9 mouse cellular contexts compared by ENCODE assay signal in genomic region chr2:6128136-6128805, GRCm38 (mm10). TPM values are rescaled to one million over a fixed set of nuclear protein-coding genes. Genes with fewer than 3 reads are reported as not detected.
A peak's percentile ranks its signal among the peaks of the same experiment; 100 is the strongest.
DNase-seq lines count a peak whose midpoint lies in the region; ATAC-seq and TF ChIP-seq lines count a peak whose summit lies in the region.
"Had no signal": no experiment of that assay in that cellular context is flagged by ENCODE, and none has a peak within 500 bp of the region (broad histone marks: within the 10 kb centered on the region; RNA-seq: fewer than 3 reads in every experiment).

No protein-coding gene starts in this region.

- 0 out of 2 replicates have a peak, but pooled peaks cover 10% of the 10 kb centered on the region for H3K4me1 ChIP-seq in heart, postnatal 0 days (ENCODE audit: control insufficient read depth, insufficient read depth)
- peaks cover 2% of the 10 kb centered on the region for H3K4me1 ChIP-seq in liver, embryonic 16.5 days (ENCODE audit: control insufficient read depth, low read depth, low read length)
- peaks cover 4% of the 10 kb centered on the region; the same call in 1 of the 2 replicates for H3K4me1 ChIP-seq in forebrain, postnatal 0 days (ENCODE audit: insufficient read depth)

- ATAC-seq in heart, postnatal 0 days (ENCODE audit: insufficient read depth, low read depth) = no peak
- no peak for ATAC-seq in liver, embryonic 16.5 days (ENCODE audit: low read depth)
- no peak for ATAC-seq in forebrain, postnatal 0 days

- peak overlapping the region; percentile 90 for H3K4me3 ChIP-seq in heart, postnatal 0 days (ENCODE audit: low read depth, low read length)
- H3K4me3 ChIP-seq in liver, embryonic 16.5 days (ENCODE audit: low read depth, low read length) = peak overlapping the region; percentile 62; the same call in 1 of the 2 replicates
- no peak overlapping the region for H3K4me3 ChIP-seq in forebrain, postnatal 0 days (ENCODE audit: low read depth, low read length)

- no peaks in the 10 kb centered on the region for H3K27me3 ChIP-seq in heart, postnatal 0 days (ENCODE audit: control insufficient read depth, insufficient read depth, low read length)
- peaks cover 21% of the 10 kb centered on the region for H3K27me3 ChIP-seq in liver, embryonic 16.5 days (ENCODE audit: control insufficient read depth, insufficient read depth, low read depth, low read length)
- peaks cover 14% of the 10 kb centered on the region for H3K27me3 ChIP-seq in forebrain, postnatal 0 days (ENCODE audit: insufficient read depth, low read length)

- no peaks in the 10 kb centered on the region for H3K36me3 ChIP-seq in heart, postnatal 0 days (replicated peaks; ENCODE audit: control insufficient read depth, insufficient read depth, low read length)
- no peaks in the 10 kb centered on the region for H3K36me3 ChIP-seq in liver, embryonic 16.5 days (ENCODE audit: control insufficient read depth, insufficient read depth)
- H3K36me3 ChIP-seq in forebrain, postnatal 0 days (ENCODE audit: insufficient read depth) = no peaks in the 10 kb centered on the region

- 61% methylated on average over 11 of the region's 11 CpGs for whole genome bisulfite sequencing in heart, postnatal 0 days
- WGBS in liver, embryonic 16.5 days (ENCODE audit: insufficient replicate concordance) = 37% methylated on average over 11 of the region's 11 CpGs
- 86% methylated on average over 11 of the region's 11 CpGs for WGBS in forebrain, postnatal 0 days

- no peaks in the 10 kb centered on the region for H3K9me3 ChIP-seq in heart, postnatal 0 days (replicated peaks; ENCODE audit: control insufficient read depth, low read length)
- H3K9me3 ChIP-seq in liver, embryonic 16.5 days (replicated peaks; ENCODE audit: control insufficient read depth, low read length) = no peaks in the 10 kb centered on the region
- H3K9me3 ChIP-seq in forebrain, postnatal 0 days (ENCODE audit: low read length) = no peaks in the 10 kb centered on the region

- peak overlapping the region; percentile 81; the same call in 1 of the 2 replicates for H3K9ac ChIP-seq in heart, postnatal 0 days (replicated peaks; ENCODE audit: low read depth, low read length)
- no peak overlapping the region for H3K9ac ChIP-seq in liver, embryonic 16.5 days (ENCODE audit: low read depth, low read length)
- no peak overlapping the region for H3K9ac ChIP-seq in forebrain, postnatal 0 days

- peak overlapping the region; percentile 82 for H3K4me2 ChIP-seq in heart, postnatal 0 days (ENCODE audit: low read depth, low read length)
- peak overlapping the region; percentile 61 for H3K4me2 ChIP-seq in liver, embryonic 16.5 days (ENCODE audit: low read depth, low read length)
- no peak overlapping the region for H3K4me2 ChIP-seq in forebrain, postnatal 0 days (ENCODE audit: low read depth)

- no peak for TF ChIP-seq EP300 in heart, postnatal 0 days (IDR thresholded peaks at IDR 0.05; ENCODE audit: low read depth)

- peak; percentile 60 for DNase-seq in heart, adult 18-20 months
- no peak for DNase-seq in heart, postnatal 25 days (ENCODE audit: low spot score)
- peak; percentile 45 for DNase-seq in Muller cell, postnatal 12 days (ENCODE audit: inconsistent ontology term)
- no peak for DNase-seq in heart, postnatal 0 days (ENCODE audit: low spot score)
- no peak for DNase-seq in ovary, postnatal 36 days (ENCODE audit: low spot score)
- no peak for DNase-seq in forebrain, postnatal 0 days
- DNase-seq in MN1 (ENCODE audit: low spot score) = no peak
- DNase-seq: gastrocnemius, postnatal 14 days had no signal

- intact Hi-C loops in heart, postnatal 25 days (cut with DNase I) = no loop called here

- H3K27ac ChIP-seq in heart, postnatal 0 days (ENCODE audit: low read depth) = no peak overlapping the region
- H3K27ac ChIP-seq in liver, embryonic 16.5 days (ENCODE audit: low read length) = no peak overlapping the region
- no peak overlapping the region for H3K27ac ChIP-seq in forebrain, postnatal 0 days (ENCODE audit: low read depth, low read length)

- no peak for TF ChIP-seq CTCF in heart, postnatal 0 days (IDR thresholded peaks at IDR 0.05; ENCODE audit: low read depth)
- TF ChIP-seq CTCF in forebrain, postnatal 0 days (IDR thresholded peaks at IDR 0.05; ENCODE audit: low read depth) = no peak

RNA-seq across cellular contexts. Expression of gene Proser2, which starts 1.7 kb away (rescaled TPM):
- total RNA-seq in heart, adult 18-20 months (2021) = 10 to 100 TPM; 20.2 to 24.3 TPM
- 10 to 100 TPM; 12.6 to 16.0 TPM for total RNA-seq in heart, postnatal 25 days (2021)
- total RNA-seq in heart, postnatal 0 days (2014; rRNA removed; ENCODE audit: low replicate concordance) = 39.8 and 61.1 TPM in 2 replicates
- polyA plus RNA-seq in heart, postnatal 0 days (2015; fragmentation: Nextera tagmentation; extraction: Ambion mirVana) = 14.7 and 17.9 TPM in 2 replicates
- 7.1 and 10.2 TPM in 2 replicates for polyA plus RNA-seq in liver, embryonic 16.5 days (2015; fragmentation: Nextera tagmentation; extraction: Ambion mirVana)
- 2.8 and 3.2 TPM in 2 replicates for total RNA-seq in forebrain, postnatal 0 days (2014; rRNA removed)
- polyA plus RNA-seq in forebrain, postnatal 0 days (2015; fragmentation: Nextera tagmentation; extraction: Ambion mirVana) = 4.6 and 5.1 TPM in 2 replicates

Comparison
In these comparisons a context has a peak if more than half of its experiments do, and no peak if none do; other contexts are left out.
1. DNase-seq: peak in heart, adult 18-20 months (2 of 2) and Muller cell, postnatal 12 days (single experiment); none in heart, postnatal 25 days (single experiment), heart, postnatal 0 days (single experiment), ovary, postnatal 36 days (single experiment), forebrain, postnatal 0 days (single experiment) and MN1 (single experiment).